Mouse (Mus musculus) small intestine, adult 2 months (tissue): Measurements from ENCODE around the gene Tspyl3.

Source experiments
- CTCF ChIP-seq: fragments of 200-500 bp; IDR thresholded peaks from 2 replicates; pipeline ENCODE4 v1.5.1; 2012; ENCODE audit warnings: low read depth, mild to moderate bottlenecking, control low read depth, inconsistent platforms, low read length, moderate library complexity, mixed read lengths; ENCODE audit not compliant: insufficient replicate concordance, insufficient read length; ENCODE audit errors: extremely low read depth
- POLR2A ChIP-seq: fragments of 200-500 bp; IDR thresholded peaks from 2 replicates; pipeline ENCODE4 v1.6.1; 2012; ENCODE audit warnings: low read depth, mild to moderate bottlenecking, control low read depth, inconsistent platforms, low read length, moderate library complexity

DNA sequence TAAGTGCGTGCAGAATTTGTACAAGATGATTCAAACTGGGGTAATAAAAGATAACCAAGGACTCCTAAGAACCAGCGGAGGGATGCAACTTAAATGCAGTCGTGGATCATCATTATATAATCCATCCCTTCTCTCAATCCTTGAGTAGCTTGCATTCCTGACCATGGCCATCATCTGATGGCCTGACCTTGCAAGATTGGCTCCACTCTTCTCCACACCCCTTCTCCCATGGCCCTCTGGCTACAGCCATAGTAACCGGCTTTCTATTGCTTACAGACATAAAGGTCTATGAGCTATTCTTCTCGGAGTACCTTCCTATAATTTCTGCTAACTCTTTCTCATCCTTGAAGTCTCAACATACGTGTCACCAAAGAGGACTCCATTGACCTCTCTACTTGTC is 16.9 kb upstream of the Tspyl3 start:
- TF ChIP-seq CTCF (no peak), POLR2A (no peak)
